Mouse (Mus musculus) heart, embryonic 13.5 days (tissue): Measurements from ENCODE around the gene Scg5. TPM values are rescaled to one million over a fixed set of nuclear protein-coding genes. Genes with fewer than 3 reads are reported as not detected.

ENCODE experiments used
- ATAC-seq: fragments of 200-750 bp; cut with Nextera tagmentation; 2 replicates; pipeline ENCODE4 v1.8.0; 2017; ENCODE audit warnings: moderate TSS enrichment; ENCODE audit not compliant: insufficient number of reproducible peaks, low FRiP score, low TSS enrichment; ENCODE audit errors: extremely low read depth
- H3K27ac ChIP-seq: fragments of 300-500 bp; sonication (generic); replicated peaks from 2 replicates; pipeline ENCODE4 v1.5.1; 2015; ENCODE audit warnings: moderate library complexity, mild to moderate bottlenecking, inconsistent platforms
- H3K27me3 ChIP-seq: fragments of 300-500 bp; sonication (generic); replicated peaks from 2 replicates; pipeline ENCODE4 v1.6.1; 2015; ENCODE audit warnings: mild to moderate bottlenecking, inconsistent platforms
- H3K36me3 ChIP-seq: fragments of 300-500 bp; sonication (generic); 2 replicates; pipeline ENCODE4 v1.6.1; 2015; ENCODE audit warnings: mild to moderate bottlenecking, inconsistent platforms
- H3K4me1 ChIP-seq: fragments of 300-500 bp; sonication (generic); 2 replicates; pipeline ENCODE4 v1.6.1; 2015; ENCODE audit warnings: inconsistent platforms
- H3K4me2 ChIP-seq: fragments of 300-500 bp; sonication (generic); 2 replicates; pipeline ENCODE4 v1.6.1; 2015; ENCODE audit warnings: inconsistent platforms, mild to moderate bottlenecking, moderate library complexity
- H3K4me3 ChIP-seq: fragments of 300-500 bp; sonication (generic); 2 replicates; pipeline ENCODE4 v1.5.1; 2015; ENCODE audit warnings: moderate library complexity, mild to moderate bottlenecking, inconsistent platforms
- H3K9ac ChIP-seq: fragments of 300-500 bp; sonication (generic); 2 replicates; pipeline ENCODE4 v1.6.1; 2015; ENCODE audit warnings: inconsistent platforms, mild to moderate bottlenecking, moderate library complexity
- H3K9me3 ChIP-seq: fragments of 300-500 bp; sonication (generic); 2 replicates; pipeline ENCODE4 v1.6.1; 2016; ENCODE audit warnings: inconsistent platforms
- WGBS: fragments of 180-500 bp; shearing (Covaris S2); methylation state at CpG from one replicate; pipeline ENCODE4 v1.1.7; 2015; ENCODE audit warnings: mixed read lengths; 5-methylcytosine and 5-hydroxymethylcytosine counted together
- polyA plus RNA-seq: library from polyadenylated mRNA; unstranded; fragments of >200 nt; fragmentation: Nextera tagmentation; extraction: Ambion mirVana; gene quantifications from 2 replicates; pipeline ENCODE4 v1.2.1, GENCODE M21; 2015

Scg5 gene
- polyA plus RNA-seq, 1 experiment from 2014 or later = 0.91 TPM

GRCm38 (mm10) chr2:113803753-113804152, 25.2 kb downstream of the Scg5 start:
- Histone ChIP-seq H3K27me3 (0 out of 2 replicates have a peak, but pooled peaks cover 2% of the 10 kb centered on the region), H3K4me3 (no peak overlapping the region), H3K9me3 (no peaks in the 10 kb centered on the region), H3K36me3 (no peaks in the 10 kb centered on the region), H3K4me2 (no peak overlapping the region), H3K27ac (no peak overlapping the region), H3K4me1 (no peaks in the 10 kb centered on the region), H3K9ac (no peak overlapping the region)
- ATAC-seq = no peak
- WGBS = 23% methylated on average over 1 of the region's 1 CpGs

GRCm38 (mm10) chr2:113800846-113801245, 28.1 kb downstream of the Scg5 start:
- Histone ChIP-seq H3K27ac (no peak overlapping the region), H3K36me3 (no peaks in the 10 kb centered on the region), H3K9ac (no peak overlapping the region), H3K4me2 (no peak overlapping the region), H3K4me3 (no peak overlapping the region), H3K9me3 (no peaks in the 10 kb centered on the region), H3K4me1 (no peaks in the 10 kb centered on the region), H3K27me3 (0 out of 2 replicates have a peak, but pooled peaks cover under 1% of the 10 kb centered on the region)
- 66% methylated on average over 5 of the region's 5 CpGs for WGBS
- no peak for ATAC-seq

GRCm38 (mm10) chr2:113798605-113799004, 30.3 kb downstream of the Scg5 start:
- Histone ChIP-seq H3K4me1 (no peaks in the 10 kb centered on the region), H3K9me3 (no peaks in the 10 kb centered on the region), H3K4me3 (no peak overlapping the region), H3K9ac (no peak overlapping the region), H3K27ac (no peak overlapping the region), H3K36me3 (no peaks in the 10 kb centered on the region), H3K27me3 (no peaks in the 10 kb centered on the region), H3K4me2 (no peak overlapping the region)
- no peak for ATAC-seq
- 64% methylated on average over 13 of the region's 13 CpGs for WGBS

GRCm38 (mm10) chr2:113795186-113795585, 33.7 kb downstream of the Scg5 start:
- WGBS = 72% methylated on average over 4 of the region's 4 CpGs
- no peak for ATAC-seq
- no peaks in the 10 kb centered on the region for H3K9me3 ChIP-seq
- H3K27me3 ChIP-seq = no peaks in the 10 kb centered on the region
- H3K36me3 ChIP-seq = no peaks in the 10 kb centered on the region
- no peaks in the 10 kb centered on the region for H3K4me1 ChIP-seq
- no peak overlapping the region for H3K9ac ChIP-seq
- no peak overlapping the region for H3K27ac ChIP-seq
- no peak overlapping the region for H3K4me2 ChIP-seq
- no peak overlapping the region for H3K4me3 ChIP-seq

- Histone ChIP-seq H3K27ac (no peak overlapping the region), H3K4me3 (no peak overlapping the region), H3K36me3 (no peaks in the 10 kb centered on the region), H3K9ac (no peak overlapping the region), H3K4me2 (no peak overlapping the region), H3K27me3 (no peaks in the 10 kb centered on the region), H3K4me1 (no peaks in the 10 kb centered on the region), H3K9me3 (no peaks in the 10 kb centered on the region)
- no peak for ATAC-seq
- 73% methylated on average over 3 of the region's 3 CpGs for WGBS
These were observed 35.4 kb downstream of the Scg5 start for GRCm38 (mm10) chr2:113793521-113793920.

- WGBS = 73% methylated on average over 4 of the region's 4 CpGs
- no peak for ATAC-seq
- Histone ChIP-seq H3K9me3 (no peaks in the 10 kb centered on the region), H3K4me3 (no peak overlapping the region), H3K4me1 (no peaks in the 10 kb centered on the region), H3K27ac (no peak overlapping the region), H3K4me2 (no peak overlapping the region), H3K27me3 (no peaks in the 10 kb centered on the region), H3K9ac (no peak overlapping the region), H3K36me3 (no peaks in the 10 kb centered on the region)
These were observed 40.0 kb downstream of the Scg5 start for GRCm38 (mm10) chr2:113788821-113789387.

GRCm38 (mm10) chr2:113787882-113788281, 41.0 kb downstream of the Scg5 start:
- WGBS = 75% methylated on average over 4 of the region's 4 CpGs

GRCm38 (mm10) chr2:113784851-113785250, 44.1 kb downstream of the Scg5 start:
- Histone ChIP-seq H3K9me3 (no peaks in the 10 kb centered on the region), H3K4me2 (no peak overlapping the region), H3K27me3 (no peaks in the 10 kb centered on the region; the same call in 1 of the 2 replicates), H3K4me3 (no peak overlapping the region), H3K4me1 (no peaks in the 10 kb centered on the region), H3K27ac (no peak overlapping the region), H3K9ac (no peak overlapping the region), H3K36me3 (no peaks in the 10 kb centered on the region)
- no peak for ATAC-seq
- 40% methylated on average over 3 of the region's 3 CpGs for WGBS

More at GRCm38 (mm10) chr2:113787882-113788281, 41.0 kb downstream of the Scg5 start:
- Histone ChIP-seq H3K4me3 (no peak overlapping the region), H3K27ac (no peak overlapping the region), H3K9me3 (no peaks in the 10 kb centered on the region), H3K27me3 (no peaks in the 10 kb centered on the region), H3K4me1 (no peaks in the 10 kb centered on the region), H3K4me2 (no peak overlapping the region), H3K9ac (no peak overlapping the region), H3K36me3 (no peaks in the 10 kb centered on the region)
- ATAC-seq = no peak

GRCm38 (mm10) chr2:113781521-113781920, 47.4 kb downstream of the Scg5 start:
- H3K4me1 ChIP-seq = no peaks in the 10 kb centered on the region
- no peaks in the 10 kb centered on the region for H3K36me3 ChIP-seq
- no peak overlapping the region for H3K4me2 ChIP-seq
- no peak overlapping the region for H3K27ac ChIP-seq
- no peak overlapping the region for H3K4me3 ChIP-seq
- H3K9ac ChIP-seq = no peak overlapping the region
- ATAC-seq = no peak
- H3K27me3 ChIP-seq = no peaks in the 10 kb centered on the region; the same call in 1 of the 2 replicates
- 66% methylated on average over 4 of the region's 4 CpGs for WGBS
- H3K9me3 ChIP-seq = 0 out of 2 replicates have a peak, but pooled peaks cover 2% of the 10 kb centered on the region

- Histone ChIP-seq H3K4me2 (no peak overlapping the region), H3K9ac (no peak overlapping the region), H3K4me3 (no peak overlapping the region), H3K4me1 (no peaks in the 10 kb centered on the region), H3K36me3 (no peaks in the 10 kb centered on the region), H3K27ac (no peak overlapping the region), H3K27me3 (no peaks in the 10 kb centered on the region; the same call in 1 of the 2 replicates), H3K9me3 (0 out of 2 replicates have a peak, but pooled peaks cover 2% of the 10 kb centered on the region)
- WGBS = 66% methylated on average over 5 of the region's 5 CpGs
- ATAC-seq = no peak
These were observed 47.8 kb downstream of the Scg5 start for GRCm38 (mm10) chr2:113781107-113781506.

- no peaks in the 10 kb centered on the region for H3K4me1 ChIP-seq
- no peak overlapping the region for H3K4me3 ChIP-seq
- no peak for ATAC-seq
- H3K9ac ChIP-seq = no peak overlapping the region
- 66% methylated on average over 3 of the region's 3 CpGs for WGBS
- H3K27ac ChIP-seq = no peak overlapping the region
- no peak overlapping the region for H3K4me2 ChIP-seq
- no peaks in the 10 kb centered on the region for H3K36me3 ChIP-seq
- 0 out of 2 replicates have a peak, but pooled peaks cover 2% of the 10 kb centered on the region for H3K9me3 ChIP-seq
- H3K27me3 ChIP-seq = no peaks in the 10 kb centered on the region; the same call in 1 of the 2 replicates
These were observed 49.6 kb downstream of the Scg5 start for GRCm38 (mm10) chr2:113779336-113779735.

GRCm38 (mm10) chr2:113778036-113778435, 50.9 kb downstream of the Scg5 start:
- H3K4me1 ChIP-seq = no peaks in the 10 kb centered on the region
- 58% methylated on average over 6 of the region's 6 CpGs for WGBS

More at GRCm38 (mm10) chr2:113778036-113778435, 50.9 kb downstream of the Scg5 start:
- no peak for ATAC-seq
- H3K27ac ChIP-seq = no peak overlapping the region
- H3K27me3 ChIP-seq = no peaks in the 10 kb centered on the region; the same call in 1 of the 2 replicates
- no peak overlapping the region for H3K4me3 ChIP-seq
- 0 out of 2 replicates have a peak, but pooled peaks cover 2% of the 10 kb centered on the region for H3K9me3 ChIP-seq
- no peaks in the 10 kb centered on the region for H3K36me3 ChIP-seq
- H3K4me2 ChIP-seq = no peak overlapping the region
- H3K9ac ChIP-seq = no peak overlapping the region
